Mouse (Mus musculus): ENCODE measurements at regions not wholly inside any gene's neighbourhood (a gene's known extent, or its start where the extent isn't known, plus 50 kb on each side); places are given as distances from the start of the nearest gene placed in this dataset.

DNA sequence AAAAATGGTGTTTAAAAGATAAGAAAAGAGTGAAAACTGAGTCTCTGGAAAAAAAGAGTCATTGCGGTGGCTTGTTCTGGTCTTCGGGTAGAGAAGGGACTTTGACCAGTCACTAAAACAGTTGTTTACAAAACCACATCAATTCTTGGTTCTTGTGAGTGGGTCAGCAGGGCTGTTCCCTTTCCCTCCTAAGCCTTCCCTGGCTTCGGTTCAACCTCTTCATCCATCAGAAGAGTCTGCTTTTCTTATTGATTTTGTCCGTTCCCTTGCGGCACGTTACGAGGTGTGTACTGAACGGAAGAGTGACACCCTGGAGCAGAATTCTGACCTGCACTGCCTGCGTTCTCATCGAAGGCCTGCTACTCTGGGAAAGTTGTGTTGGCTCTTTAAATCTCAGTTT lies 229.1 kb upstream of the G2e3 start:
- H3K27ac ChIP-seq (replicated peaks in 1 of 2; ENCODE audit: control insufficient read depth in 1 of 2, insufficient read depth in 1 of 2, low read depth in 2 of 2, low read length in 2 of 2) = peak overlapping the region in 1 of 2 experiments; percentile 71; a peak in 1 of 4 replicates
- H3K27me3 ChIP-seq (ENCODE audit: control insufficient read depth, insufficient read depth, low read length) = no peaks in the 10 kb centered on the region
- ATAC-seq (ENCODE audit: insufficient number of reproducible peaks, insufficient read depth, low FRiP score, low read depth) = no peak
- no peak overlapping the region for H3K4me2 ChIP-seq (ENCODE audit: low read length)
- peaks cover 8 to 10% of the 10 kb centered on the region in 2 experiments; a peak in 2 of 4 replicates for H3K4me1 ChIP-seq (ENCODE audit: control insufficient read depth in 2 of 2, insufficient read depth in 2 of 2, low read length in 2 of 2)
- H3K36me3 ChIP-seq (ENCODE audit: control insufficient read depth, insufficient read depth, low read length) = no peaks in the 10 kb centered on the region
- 95% methylated on average over 10 of the region's 10 CpGs for WGBS
- no peak overlapping the region for H3K4me3 ChIP-seq (ENCODE audit: control insufficient read depth in 1 of 2, insufficient read depth in 1 of 2, low read depth in 1 of 2, low read length in 2 of 2)
- no peak overlapping the region for H3K9ac ChIP-seq (ENCODE audit: low read length)
- H3K9me3 ChIP-seq (ENCODE audit: control insufficient read depth, low read length) = peaks cover 3% of the 10 kb centered on the region; the same call in 1 of the 2 replicates

GRCm38 (mm10) chr12:51118021-51118694 lies 229.7 kb upstream of the G2e3 start:
- peaks cover 8 to 10% of the 10 kb centered on the region in 2 experiments; a peak in 2 of 4 replicates for H3K4me1 ChIP-seq (ENCODE audit: control insufficient read depth in 2 of 2, insufficient read depth in 2 of 2, low read length in 2 of 2)
- H3K9me3 ChIP-seq (ENCODE audit: control insufficient read depth, low read length) = peaks cover 3% of the 10 kb centered on the region; the same call in 1 of the 2 replicates
- ATAC-seq (ENCODE audit: insufficient number of reproducible peaks, insufficient read depth, low FRiP score, low read depth) = peak; percentile 86
- H3K9ac ChIP-seq (ENCODE audit: low read length) = no peak overlapping the region
- H3K27ac ChIP-seq (replicated peaks in 1 of 2; ENCODE audit: control insufficient read depth in 1 of 2, insufficient read depth in 1 of 2, low read depth in 2 of 2, low read length in 2 of 2) = peak overlapping the region; percentile 60 to 71
- no peaks in the 10 kb centered on the region for H3K36me3 ChIP-seq (ENCODE audit: control insufficient read depth, insufficient read depth, low read length)
- 60% methylated on average over 14 of the region's 14 CpGs for whole genome bisulfite sequencing
- H3K27me3 ChIP-seq (ENCODE audit: control insufficient read depth, insufficient read depth, low read length) = no peaks in the 10 kb centered on the region
- H3K4me2 ChIP-seq (ENCODE audit: low read length) = peak overlapping the region; percentile 30; the same call in 1 of the 2 replicates
- H3K4me3 ChIP-seq (ENCODE audit: control insufficient read depth in 1 of 2, insufficient read depth in 1 of 2, low read depth in 1 of 2, low read length in 2 of 2) = no peak overlapping the region

DNA sequence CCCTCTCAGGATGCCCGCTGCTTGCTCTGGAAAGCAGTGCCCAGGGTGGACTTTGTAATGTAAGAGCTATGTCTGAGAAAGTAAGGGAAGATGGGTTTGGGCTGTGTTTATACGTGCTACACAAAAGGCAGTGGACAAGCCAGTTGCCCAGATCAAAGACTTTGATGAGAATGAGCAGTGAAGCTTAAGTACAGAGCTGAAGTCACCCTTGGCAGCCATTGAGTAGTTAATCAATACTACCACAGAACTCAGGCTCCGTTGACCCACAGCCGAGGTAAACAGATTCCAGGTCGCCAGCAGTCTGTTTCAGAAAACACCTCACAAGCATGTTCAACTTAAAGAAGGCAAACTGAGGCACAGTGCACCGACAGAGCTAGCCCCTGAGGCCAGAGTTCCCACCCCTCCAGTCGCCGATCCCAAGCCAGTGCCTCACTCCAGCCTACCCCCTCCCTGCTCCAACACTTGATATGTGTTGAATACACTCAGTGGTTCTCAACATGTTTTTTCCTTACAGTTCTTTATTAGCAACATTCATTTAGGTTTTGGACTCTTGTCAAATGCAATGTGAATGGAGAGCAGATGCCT lies 230.3 kb upstream of the G2e3 start:
- Histone ChIP-seq H3K27ac (replicated peaks in 1 of 2; ENCODE audit: control insufficient read depth in 1 of 2, insufficient read depth in 1 of 2, low read depth in 2 of 2, low read length in 2 of 2) (peak overlapping the region in 1 of 2 experiments; percentile 71; a peak in 2 of 4 replicates), H3K36me3 (ENCODE audit: control insufficient read depth, insufficient read depth, low read length) (no peaks in the 10 kb centered on the region), H3K9ac (ENCODE audit: low read length) (no peak overlapping the region), H3K27me3 (ENCODE audit: control insufficient read depth, insufficient read depth, low read length) (no peaks in the 10 kb centered on the region), H3K9me3 (ENCODE audit: control insufficient read depth, low read length) (peaks cover 3% of the 10 kb centered on the region; the same call in 1 of the 2 replicates), H3K4me1 (ENCODE audit: control insufficient read depth in 2 of 2, insufficient read depth in 2 of 2, low read length in 2 of 2) (peaks cover 8 to 11% of the 10 kb centered on the region in 2 experiments), H3K4me2 (ENCODE audit: low read length) (peak overlapping the region; percentile 16; the same call in 1 of the 2 replicates), H3K4me3 (ENCODE audit: control insufficient read depth in 1 of 2, insufficient read depth in 1 of 2, low read depth in 1 of 2, low read length in 2 of 2) (no peak overlapping the region)
- 57% methylated on average over 8 of the region's 8 CpGs for WGBS
- ATAC-seq (ENCODE audit: insufficient number of reproducible peaks, insufficient read depth, low FRiP score, low read depth) = peak; percentile 83

- no peaks in the 10 kb centered on the region for H3K9me3 ChIP-seq (ENCODE audit: control insufficient read depth, low read length)
- H3K4me2 ChIP-seq (ENCODE audit: low read length) = peak overlapping the region; percentile 22
- peaks cover 2 to 13% of the 10 kb centered on the region in 2 experiments; a peak in 3 of 4 replicates for H3K4me1 ChIP-seq (ENCODE audit: control insufficient read depth in 2 of 2, insufficient read depth in 2 of 2, low read length in 2 of 2)
- no peaks in the 10 kb centered on the region for H3K27me3 ChIP-seq (ENCODE audit: control insufficient read depth, insufficient read depth, low read length)
- H3K9ac ChIP-seq (ENCODE audit: low read length) = no peak overlapping the region
- no peak overlapping the region for H3K4me3 ChIP-seq (ENCODE audit: control insufficient read depth in 1 of 2, insufficient read depth in 1 of 2, low read depth in 1 of 2, low read length in 2 of 2)
- H3K36me3 ChIP-seq (ENCODE audit: control insufficient read depth, insufficient read depth, low read length) = no peaks in the 10 kb centered on the region
- no peak for ATAC-seq (ENCODE audit: insufficient number of reproducible peaks, insufficient read depth, low FRiP score, low read depth)
- peak overlapping the region; percentile 64 to 77 for H3K27ac ChIP-seq (replicated peaks in 1 of 2; ENCODE audit: control insufficient read depth in 1 of 2, insufficient read depth in 1 of 2, low read depth in 2 of 2, low read length in 2 of 2)
- 14% methylated on average over 4 of the region's 4 CpGs for WGBS
These were observed 236.1 kb upstream of the G2e3 start for GRCm38 (mm10) chr12:51111811-51112210.

- Histone ChIP-seq H3K4me2 (ENCODE audit: low read length) (no peak overlapping the region), H3K27me3 (ENCODE audit: control insufficient read depth, insufficient read depth, low read length) (no peaks in the 10 kb centered on the region), H3K9me3 (ENCODE audit: control insufficient read depth, low read length) (no peaks in the 10 kb centered on the region), H3K4me1 (ENCODE audit: control insufficient read depth in 2 of 2, insufficient read depth in 2 of 2, low read length in 2 of 2) (peaks cover 2 to 13% of the 10 kb centered on the region in 2 experiments; a peak in 3 of 4 replicates), H3K27ac (replicated peaks in 1 of 2; ENCODE audit: control insufficient read depth in 1 of 2, insufficient read depth in 1 of 2, low read depth in 2 of 2, low read length in 2 of 2) (no peak overlapping the region), H3K4me3 (ENCODE audit: control insufficient read depth in 1 of 2, insufficient read depth in 1 of 2, low read depth in 1 of 2, low read length in 2 of 2) (no peak overlapping the region), H3K9ac (ENCODE audit: low read length) (no peak overlapping the region), H3K36me3 (ENCODE audit: control insufficient read depth, insufficient read depth, low read length) (no peaks in the 10 kb centered on the region)
- WGBS = 70% methylated on average over 5 of the region's 5 CpGs
- ATAC-seq (ENCODE audit: insufficient number of reproducible peaks, insufficient read depth, low FRiP score, low read depth) = no peak
These were observed 239.8 kb upstream of the G2e3 start for GRCm38 (mm10) chr12:51108044-51108443.

GRCm38 (mm10) chr12:51103541-51104042 lies 244.3 kb upstream of the G2e3 start:
- H3K9ac ChIP-seq (ENCODE audit: low read length) = no peak overlapping the region
- H3K4me1 ChIP-seq (ENCODE audit: control insufficient read depth in 2 of 2, insufficient read depth in 2 of 2, low read length in 2 of 2) = no peaks in the 10 kb centered on the region
- ATAC-seq (ENCODE audit: insufficient number of reproducible peaks, insufficient read depth, low FRiP score, low read depth) = no peak
- no peak overlapping the region for H3K4me2 ChIP-seq (ENCODE audit: low read length)
- no peaks in the 10 kb centered on the region for H3K9me3 ChIP-seq (ENCODE audit: control insufficient read depth, low read length)
- H3K27me3 ChIP-seq (ENCODE audit: control insufficient read depth, insufficient read depth, low read length) = no peaks in the 10 kb centered on the region
- no peak overlapping the region for H3K4me3 ChIP-seq (ENCODE audit: control insufficient read depth in 1 of 2, insufficient read depth in 1 of 2, low read depth in 1 of 2, low read length in 2 of 2)
- H3K27ac ChIP-seq (replicated peaks in 1 of 2; ENCODE audit: control insufficient read depth in 1 of 2, insufficient read depth in 1 of 2, low read depth in 2 of 2, low read length in 2 of 2) = no peak overlapping the region
- WGBS = 59% methylated on average over 4 of the region's 4 CpGs
- H3K36me3 ChIP-seq (ENCODE audit: control insufficient read depth, insufficient read depth, low read length) = no peaks in the 10 kb centered on the region

DNA sequence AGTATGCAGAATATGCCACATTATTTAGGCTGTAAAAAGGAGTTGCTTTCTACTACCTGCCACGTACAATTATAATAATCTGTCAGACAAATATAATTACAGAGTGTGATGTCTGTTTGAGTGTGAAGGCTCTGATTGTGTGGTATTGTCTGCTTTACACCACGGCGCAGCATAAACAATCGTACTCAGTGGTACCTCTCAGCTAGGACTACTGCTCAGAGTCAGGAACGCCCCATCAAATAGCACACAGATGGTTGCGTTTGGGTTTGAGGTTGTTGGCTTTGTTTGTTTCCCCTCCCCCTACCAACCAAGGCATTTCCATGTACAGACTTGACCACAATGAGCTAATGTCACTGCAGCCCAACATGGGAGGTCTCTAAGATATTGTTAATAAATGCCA lies 246.2 kb upstream of the G2e3 start:
- no peak overlapping the region for H3K4me2 ChIP-seq (ENCODE audit: low read length)
- no peak overlapping the region for H3K27ac ChIP-seq (replicated peaks in 1 of 2; ENCODE audit: control insufficient read depth in 1 of 2, insufficient read depth in 1 of 2, low read depth in 2 of 2, low read length in 2 of 2)
- no peak overlapping the region for H3K4me3 ChIP-seq (ENCODE audit: control insufficient read depth in 1 of 2, insufficient read depth in 1 of 2, low read depth in 1 of 2, low read length in 2 of 2)
- H3K4me1 ChIP-seq (ENCODE audit: control insufficient read depth in 2 of 2, insufficient read depth in 2 of 2, low read length in 2 of 2) = no peaks in the 10 kb centered on the region
- H3K9ac ChIP-seq (ENCODE audit: low read length) = no peak overlapping the region
- no peaks in the 10 kb centered on the region for H3K36me3 ChIP-seq (ENCODE audit: control insufficient read depth, insufficient read depth, low read length)
- H3K27me3 ChIP-seq (ENCODE audit: control insufficient read depth, insufficient read depth, low read length) = no peaks in the 10 kb centered on the region
- ATAC-seq (ENCODE audit: insufficient number of reproducible peaks, insufficient read depth, low FRiP score, low read depth) = no peak
- no peaks in the 10 kb centered on the region for H3K9me3 ChIP-seq (ENCODE audit: control insufficient read depth, low read length)
- 91% methylated on average over 6 of the region's 6 CpGs for WGBS
